Mouse (Mus musculus) right cerebral cortex, postnatal 25 days (tissue): ENCODE measurements at regions not wholly inside any gene's neighbourhood (a gene's known extent, or its start where the extent isn't known, plus 50 kb on each side); places are given as distances from the start of the nearest gene placed in this dataset.

Experiments used
- DNase-seq: peaks from one replicate; pipeline ENCODE4 v3.0.0; 2022

DNA sequence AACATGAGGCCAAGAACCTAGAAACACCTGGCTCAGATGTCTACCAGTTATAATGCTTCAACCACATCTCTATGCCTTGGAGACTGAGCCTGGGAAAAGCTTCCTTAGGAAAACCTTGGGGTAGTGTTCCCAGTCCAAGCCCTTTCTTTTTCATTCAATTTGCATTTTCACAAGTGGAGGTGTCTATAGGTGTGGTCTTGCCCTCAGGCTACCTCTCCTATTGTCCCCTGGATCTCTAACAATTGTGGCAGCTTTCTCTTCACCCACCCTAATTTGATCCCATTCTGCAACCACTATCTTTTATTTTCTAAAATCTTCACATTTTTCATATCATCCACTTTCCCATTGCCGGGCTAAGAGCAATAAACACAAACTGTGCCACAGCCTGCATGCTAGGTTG, 251.0 kb upstream of the Rbms1 start:
- DNase-seq, result no peak

DNA sequence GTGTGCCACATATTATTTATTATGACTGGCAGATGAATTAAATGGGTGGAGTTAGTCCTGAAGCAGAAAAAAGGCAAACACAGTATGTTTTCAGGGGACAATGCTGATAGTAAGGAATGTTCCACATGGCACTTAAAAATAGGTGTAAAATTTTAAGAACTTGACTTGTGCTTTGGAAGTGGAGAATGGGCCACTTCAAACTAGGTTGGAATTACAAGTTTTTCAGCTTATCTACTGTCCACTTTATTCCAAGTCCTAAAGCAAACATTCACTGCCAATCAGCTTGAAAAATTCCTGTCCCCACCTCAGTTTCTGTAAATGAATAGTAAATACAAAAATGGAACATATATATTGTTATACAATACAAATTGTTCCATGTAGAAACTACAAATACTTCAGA, 238.4 kb upstream of the Rbms1 start:
- DNase-seq, result no peak

- no peak for DNase-seq
Measured at GRCm38 (mm10) chr2:61193976-61194375, 231.0 kb upstream of the Rbms1 start.

DNA sequence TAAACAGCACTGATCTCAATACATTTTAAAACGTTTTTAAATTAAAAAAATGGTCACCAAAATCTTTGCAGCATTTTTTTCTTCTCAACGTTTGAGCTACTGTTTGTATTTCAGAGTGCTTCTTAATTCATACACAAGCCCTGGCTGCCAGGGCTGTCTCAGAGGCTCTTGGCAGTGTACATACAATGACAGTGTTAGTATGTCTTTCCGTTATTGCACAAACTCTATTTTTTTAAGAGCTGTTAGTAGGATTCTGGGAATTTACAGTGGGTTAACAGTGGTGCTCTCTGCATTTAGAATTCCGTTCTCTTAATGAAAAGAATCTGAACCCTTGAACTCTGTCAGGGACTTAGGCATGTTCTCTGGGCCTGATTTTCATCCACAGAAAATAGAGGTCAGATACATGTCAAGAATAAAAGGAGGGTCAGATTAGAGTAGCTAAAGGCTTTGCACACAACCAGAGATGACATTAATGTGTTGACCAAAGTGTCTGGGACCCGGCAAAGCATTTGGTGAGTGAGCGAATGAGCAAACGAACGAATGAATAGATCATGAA, 219.5 kb upstream of the Rbms1 start:
- no peak for DNase-seq

GRCm38 (mm10) chr2:61177801-61178200, 214.8 kb upstream of the Rbms1 start:
- DNase-seq, result no peak

- DNase-seq, result no peak
Measured at GRCm38 (mm10) chr2:61176807-61177206, 213.8 kb upstream of the Rbms1 start.

DNA sequence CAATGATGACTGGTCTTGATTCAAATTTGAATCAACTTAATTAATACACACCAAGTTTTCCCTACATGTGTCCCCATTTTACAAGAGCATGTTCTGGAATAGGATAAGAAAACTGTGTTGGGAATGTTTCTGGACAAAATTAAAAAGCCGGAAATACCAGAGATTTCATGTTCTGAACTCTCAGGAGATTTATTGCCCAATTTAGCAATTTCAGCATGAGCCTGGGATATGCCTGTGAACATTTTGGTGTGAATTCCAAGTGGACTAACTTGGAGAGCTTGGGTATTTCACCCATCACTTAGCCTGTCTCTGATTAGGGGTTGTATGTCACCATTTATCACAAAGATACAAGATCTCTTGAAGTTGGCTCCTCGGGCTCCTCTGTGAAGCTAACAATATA, 210.6 kb upstream of the Rbms1 start:
- DNase-seq, result no peak

- DNase-seq, result no peak
Measured at GRCm38 (mm10) chr2:61161336-61161735, 198.3 kb upstream of the Rbms1 start.

DNA sequence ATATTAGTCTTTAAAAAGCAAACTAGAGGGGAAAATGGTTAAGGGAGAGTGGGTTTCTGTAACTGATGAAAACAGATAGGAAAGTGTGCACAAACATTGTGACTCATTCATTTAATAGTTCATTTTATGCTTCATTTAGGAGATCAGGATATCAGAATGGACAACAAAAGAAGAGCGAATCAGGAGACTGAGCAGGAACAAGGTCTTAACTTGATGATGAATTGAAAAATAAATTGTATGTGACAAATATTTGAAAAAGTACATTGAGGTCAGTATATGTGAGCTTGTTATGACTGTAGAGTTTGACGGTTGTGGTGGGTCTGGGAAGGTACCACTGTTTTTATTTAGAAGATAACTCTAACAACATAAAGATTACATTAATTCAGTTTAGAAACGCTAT, 196.8 kb upstream of the Rbms1 start:
- no peak for DNase-seq

GRCm38 (mm10) chr2:61138998-61139631, 176.1 kb upstream of the Rbms1 start:
- DNase-seq, result no peak

- no peak for DNase-seq
Measured at GRCm38 (mm10) chr2:61138625-61138997, 175.6 kb upstream of the Rbms1 start.

DNA sequence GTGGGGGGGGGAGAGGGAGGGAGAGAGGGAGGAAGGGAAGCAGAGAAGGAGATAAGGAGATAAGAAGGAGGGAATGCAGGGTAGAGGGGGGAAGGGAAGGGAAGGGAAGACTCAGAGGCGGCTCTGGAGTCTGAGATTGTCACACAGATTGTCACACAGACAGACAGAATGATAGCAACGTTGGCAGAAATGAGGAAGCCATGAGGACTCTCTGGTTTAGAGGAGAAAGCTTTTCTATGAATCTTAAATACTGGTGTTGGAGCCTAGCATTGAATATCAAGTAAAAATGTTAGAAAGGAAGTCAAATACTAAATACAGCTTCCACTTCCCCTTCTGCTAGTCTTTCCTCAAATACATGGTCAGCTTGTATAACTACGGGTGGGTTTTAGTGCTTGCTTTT, 174.4 kb upstream of the Rbms1 start:
- no peak for DNase-seq

DNA sequence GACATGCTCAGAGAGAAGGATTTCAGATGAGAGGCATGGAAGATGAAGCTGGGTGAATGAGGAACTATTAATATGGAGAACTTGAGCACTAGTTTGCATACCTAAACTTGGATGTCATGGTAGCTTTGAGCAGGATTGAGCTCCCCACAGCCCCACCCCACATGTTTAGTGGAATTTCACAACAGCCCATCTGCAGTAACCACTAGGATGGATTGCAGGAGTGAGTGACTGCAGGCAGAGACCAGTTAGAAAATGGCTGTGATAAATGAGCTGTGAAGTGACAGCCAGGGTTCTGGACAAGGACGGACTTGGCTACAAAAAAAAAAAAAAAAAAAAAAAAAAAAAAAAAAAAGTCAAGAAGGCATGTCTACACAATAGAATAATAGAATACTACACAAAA, 173.9 kb upstream of the Rbms1 start:
- no peak for DNase-seq

DNA sequence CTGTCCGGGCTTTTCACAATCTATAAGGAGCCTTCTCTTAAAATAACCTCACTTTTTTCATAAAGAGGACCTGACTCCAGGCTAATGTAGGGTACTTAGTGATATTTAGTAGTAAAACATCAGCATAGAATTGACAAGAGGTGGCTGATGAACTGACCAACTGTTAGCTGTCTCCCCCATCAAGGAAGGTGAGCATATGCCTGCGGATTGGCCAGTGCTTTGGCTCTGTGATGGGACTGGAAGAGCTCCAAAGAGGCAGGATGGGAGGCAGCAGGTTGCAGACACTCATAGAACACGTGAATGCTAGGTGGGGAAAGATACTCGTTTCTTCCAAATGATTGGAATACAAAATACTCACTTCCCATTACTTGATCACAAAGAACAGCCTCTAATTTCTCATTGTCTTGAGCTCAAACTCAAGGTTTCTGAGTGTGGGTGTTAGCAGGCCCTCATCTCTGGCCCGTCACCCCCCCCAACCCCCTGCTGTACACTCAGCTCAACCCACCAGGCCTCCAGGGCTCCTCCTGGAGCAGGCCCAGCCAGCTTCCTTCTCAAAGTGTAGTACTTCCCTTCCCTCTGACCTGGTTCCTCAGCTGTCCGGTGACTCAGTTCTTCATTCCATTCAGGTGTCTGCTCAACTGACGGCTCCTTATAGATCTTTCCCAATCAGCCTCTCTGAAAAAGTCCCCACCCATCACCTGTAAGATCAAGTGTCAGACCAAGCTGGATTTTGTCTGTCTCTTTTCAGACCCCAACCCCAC, 160.2 kb upstream of the Rbms1 start:
- DNase-seq, result no peak

GRCm38 (mm10) chr2:61121281-61121680, 158.3 kb upstream of the Rbms1 start:
- DNase-seq, result no peak

- no peak for DNase-seq
Measured at GRCm38 (mm10) chr2:61114620-61115019, 151.6 kb upstream of the Rbms1 start.

DNA sequence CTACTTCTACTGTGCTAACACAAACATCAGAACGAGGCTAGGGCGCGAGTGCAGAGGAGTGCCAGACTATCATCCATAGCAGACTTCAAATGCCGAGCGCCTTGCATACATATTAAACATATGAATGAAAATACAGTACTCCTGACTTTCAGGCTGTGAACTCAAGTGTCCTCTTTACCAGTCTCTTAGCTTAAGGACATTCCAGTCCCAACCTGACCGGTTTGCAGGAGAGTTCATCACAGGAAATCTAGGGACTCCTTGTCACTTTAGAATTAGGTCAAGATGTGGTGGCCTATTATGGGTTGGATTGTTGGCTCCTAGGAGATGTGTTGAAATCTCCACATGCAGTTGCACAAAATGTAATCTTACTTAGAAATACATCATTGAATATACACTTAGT, 150.9 kb upstream of the Rbms1 start:
- DNase-seq, result no peak

GRCm38 (mm10) chr2:61110591-61110990, 147.6 kb upstream of the Rbms1 start:
- DNase-seq, result no peak

DNA sequence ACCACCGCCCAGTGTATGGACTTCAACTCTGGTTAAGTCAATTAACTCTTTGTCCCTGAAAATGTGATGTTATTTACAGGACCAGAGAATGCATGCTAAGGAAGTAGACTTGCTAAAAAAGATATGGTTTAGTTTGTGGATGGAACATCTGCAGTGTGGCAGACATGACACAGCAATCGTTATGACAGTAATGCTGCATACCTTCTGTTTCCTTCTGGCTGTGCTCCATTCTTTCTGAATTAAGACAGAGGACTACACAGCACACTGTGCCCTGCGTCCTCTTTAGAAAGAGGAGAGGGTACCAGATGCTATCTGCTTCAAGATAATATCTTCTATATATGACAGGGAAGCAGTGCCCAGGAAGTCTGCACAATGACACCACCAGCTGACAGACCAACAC, 146.6 kb upstream of the Rbms1 start:
- no peak for DNase-seq

DNA sequence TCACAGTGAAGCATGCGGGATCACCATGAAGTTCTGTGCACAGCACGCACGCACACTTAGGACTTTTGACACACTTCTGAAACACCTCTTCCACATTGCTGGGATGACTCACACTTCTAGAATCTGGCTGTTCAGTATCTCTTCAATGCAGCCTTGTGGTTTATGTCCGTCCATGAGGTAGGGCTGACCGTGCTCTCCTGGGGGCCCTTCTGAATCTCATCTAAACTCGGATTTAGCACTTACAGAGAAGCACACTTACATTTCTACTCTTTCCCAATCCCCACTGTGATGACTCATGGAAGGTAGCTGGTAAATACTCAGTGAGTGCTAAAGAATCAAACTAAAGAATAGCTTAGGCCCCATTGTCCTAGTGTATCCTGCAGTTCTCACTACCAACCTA, 142.2 kb upstream of the Rbms1 start:
- no peak for DNase-seq

DNA sequence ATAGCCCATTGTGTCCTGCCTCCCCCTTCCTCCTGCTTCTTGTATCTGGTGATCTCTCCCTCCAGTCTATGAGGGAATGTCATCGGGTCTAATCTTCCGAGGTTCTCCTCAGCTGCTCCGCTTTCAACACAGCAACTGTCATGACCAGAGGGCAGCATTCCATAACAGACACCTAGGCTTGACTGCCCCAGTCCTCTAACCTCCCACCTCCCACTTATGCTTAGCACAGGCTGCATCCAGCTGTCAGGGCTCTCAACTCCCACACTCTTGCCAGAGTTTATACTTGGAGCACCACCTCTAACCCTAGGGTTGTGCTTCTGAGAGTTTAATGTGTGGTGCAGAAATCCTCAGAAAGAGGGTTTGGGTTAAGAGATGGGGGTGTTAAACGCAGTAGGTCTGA, 137.9 kb upstream of the Rbms1 start:
- no peak for DNase-seq

GRCm38 (mm10) chr2:61088501-61088900, 125.5 kb upstream of the Rbms1 start:
- no peak for DNase-seq

- no peak for DNase-seq
Measured at GRCm38 (mm10) chr2:61084835-61085234, 121.8 kb upstream of the Rbms1 start.

DNA sequence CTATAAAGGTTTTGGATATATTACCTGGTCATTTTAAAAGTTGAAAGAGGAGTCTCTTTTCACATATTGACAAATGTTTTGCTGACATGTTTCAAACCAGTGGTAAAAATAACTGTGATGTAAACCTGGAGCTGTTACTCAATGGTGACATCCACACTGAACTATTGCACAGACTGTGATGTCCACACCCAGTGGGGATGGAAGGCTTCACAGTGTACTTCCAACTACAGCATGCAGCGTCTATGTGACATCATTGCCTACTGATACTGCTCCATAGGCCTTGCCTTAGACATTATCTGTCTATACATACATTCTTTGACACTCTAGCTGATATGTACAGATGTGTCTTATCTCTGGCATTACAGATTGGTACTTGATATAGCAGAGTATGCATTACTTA, 120.1 kb upstream of the Rbms1 start:
- no peak for DNase-seq

GRCm38 (mm10) chr2:61082640-61083039, 119.6 kb upstream of the Rbms1 start:
- no peak for DNase-seq
